Mouse (Mus musculus): ENCODE measurements at regions not wholly inside any gene's neighbourhood (a gene's known extent, or its start where the extent isn't known, plus 50 kb on each side); places are given as distances from the start of the nearest gene placed in this dataset.

GRCm38 (mm10) chr9:61315371-61316298 is 56.5 kb upstream of the Tle3 start:
- WGBS (ENCODE audit: insufficient replicate concordance) = 22% methylated on average over 17 of the region's 17 CpGs
- Histone ChIP-seq H3K27me3 (ENCODE audit: control insufficient read depth, insufficient read depth, low read length) (peaks cover 90% of the 10 kb centered on the region), H3K27ac (ENCODE audit: low read depth, low read length) (no peak overlapping the region), H3K4me3 (ENCODE audit: low read depth, low read length) (no peak overlapping the region), H3K9ac (ENCODE audit: low read depth, low read length) (no peak overlapping the region), H3K4me2 (no peak overlapping the region), H3K4me1 (ENCODE audit: control insufficient read depth, insufficient read depth, low read length) (peaks cover 15% of the 10 kb centered on the region), H3K36me3 (ENCODE audit: control insufficient read depth, insufficient read depth, low read length) (no peaks in the 10 kb centered on the region), H3K9me3 (replicated peaks; ENCODE audit: control insufficient read depth, low read length) (no peaks in the 10 kb centered on the region; the same call in 1 of the 2 replicates)
- no peak for ATAC-seq (replicated peaks; ENCODE audit: insufficient number of reproducible peaks, low FRiP score, low TSS enrichment)

DNA sequence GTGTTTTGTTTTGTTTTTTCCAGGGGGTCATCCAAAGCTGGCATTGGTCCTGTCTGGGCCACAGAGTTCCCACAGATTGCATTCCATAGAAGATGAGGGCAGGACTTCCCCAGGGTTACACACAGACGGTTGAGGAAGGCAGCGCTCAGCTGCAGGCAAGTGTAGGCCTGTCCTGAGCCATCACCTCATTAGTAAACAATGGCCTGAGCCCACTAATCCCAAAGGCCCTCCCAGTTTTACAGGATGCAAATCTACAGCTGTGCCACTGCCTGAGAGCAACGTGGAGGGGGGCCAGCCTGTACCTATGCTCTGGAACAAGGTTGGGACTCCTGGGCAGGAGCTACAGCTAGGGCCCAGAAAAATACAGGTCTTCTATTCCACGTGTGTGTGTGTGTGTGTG is 55.7 kb upstream of the Tle3 start:
- Histone ChIP-seq H3K4me2 (no peak overlapping the region), H3K4me3 (ENCODE audit: low read depth, low read length) (no peak overlapping the region), H3K36me3 (ENCODE audit: control insufficient read depth, insufficient read depth, low read length) (no peaks in the 10 kb centered on the region), H3K9ac (ENCODE audit: low read depth, low read length) (no peak overlapping the region), H3K4me1 (ENCODE audit: control insufficient read depth, insufficient read depth, low read length) (peaks cover 15% of the 10 kb centered on the region), H3K9me3 (replicated peaks; ENCODE audit: control insufficient read depth, low read length) (no peaks in the 10 kb centered on the region; the same call in 1 of the 2 replicates), H3K27ac (ENCODE audit: low read depth, low read length) (no peak overlapping the region), H3K27me3 (ENCODE audit: control insufficient read depth, insufficient read depth, low read length) (peaks cover 89% of the 10 kb centered on the region)
- no peak for ATAC-seq (replicated peaks; ENCODE audit: insufficient number of reproducible peaks, low FRiP score, low TSS enrichment)
- 43% methylated on average over 4 of the region's 4 CpGs for WGBS (ENCODE audit: insufficient replicate concordance)

GRCm38 (mm10) chr9:61319721-61320120 is 52.4 kb upstream of the Tle3 start:
- no peak overlapping the region for H3K4me3 ChIP-seq (ENCODE audit: low read depth, low read length)
- ATAC-seq (replicated peaks; ENCODE audit: insufficient number of reproducible peaks, low FRiP score, low TSS enrichment) = no peak
- H3K36me3 ChIP-seq (ENCODE audit: control insufficient read depth, insufficient read depth, low read length) = no peaks in the 10 kb centered on the region
- H3K27me3 ChIP-seq (ENCODE audit: control insufficient read depth, insufficient read depth, low read length) = peaks cover 88% of the 10 kb centered on the region
- H3K4me1 ChIP-seq (ENCODE audit: control insufficient read depth, insufficient read depth, low read length) = peaks cover 29% of the 10 kb centered on the region
- H3K27ac ChIP-seq (ENCODE audit: low read depth, low read length) = no peak overlapping the region
- no peak overlapping the region for H3K9ac ChIP-seq (ENCODE audit: low read depth, low read length)
- 59% methylated on average over 6 of the region's 6 CpGs for WGBS (ENCODE audit: insufficient replicate concordance)
- no peaks in the 10 kb centered on the region; the same call in 1 of the 2 replicates for H3K9me3 ChIP-seq (replicated peaks; ENCODE audit: control insufficient read depth, low read length)
- no peak overlapping the region for H3K4me2 ChIP-seq

DNA sequence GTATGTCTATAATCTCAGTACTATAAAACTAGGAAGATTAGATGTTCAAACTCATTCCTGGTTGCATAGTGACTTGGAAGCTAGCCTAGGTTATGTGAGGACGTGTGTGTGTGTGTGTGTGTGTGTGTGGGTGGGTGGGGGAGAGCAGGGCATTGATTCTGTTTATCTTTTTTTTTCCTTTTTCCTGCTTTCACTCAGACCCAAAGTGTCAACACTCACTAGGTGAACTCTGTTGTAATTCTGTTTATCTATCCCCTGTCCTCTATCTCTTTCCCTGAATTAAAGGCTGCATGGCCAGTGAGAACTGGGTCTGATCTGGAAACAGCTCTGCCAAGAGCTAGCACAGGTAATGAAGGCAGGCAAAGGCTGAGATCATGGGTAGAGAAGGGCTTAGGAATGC is 50.9 kb upstream of the Tle3 start:
- H3K27ac ChIP-seq (ENCODE audit: low read depth, low read length) = no peak overlapping the region
- 20% methylated on average over 1 of the region's 1 CpGs for WGBS (ENCODE audit: insufficient replicate concordance)
- H3K36me3 ChIP-seq (ENCODE audit: control insufficient read depth, insufficient read depth, low read length) = no peaks in the 10 kb centered on the region
- no peaks in the 10 kb centered on the region; the same call in 1 of the 2 replicates for H3K9me3 ChIP-seq (replicated peaks; ENCODE audit: control insufficient read depth, low read length)
- ATAC-seq (replicated peaks; ENCODE audit: insufficient number of reproducible peaks, low FRiP score, low TSS enrichment) = no peak
- H3K9ac ChIP-seq (ENCODE audit: low read depth, low read length) = no peak overlapping the region
- H3K4me2 ChIP-seq = no peak overlapping the region
- H3K27me3 ChIP-seq (ENCODE audit: control insufficient read depth, insufficient read depth, low read length) = peaks cover 89% of the 10 kb centered on the region
- no peak overlapping the region for H3K4me3 ChIP-seq (ENCODE audit: low read depth, low read length)
- peaks cover 29% of the 10 kb centered on the region for H3K4me1 ChIP-seq (ENCODE audit: control insufficient read depth, insufficient read depth, low read length)

DNA sequence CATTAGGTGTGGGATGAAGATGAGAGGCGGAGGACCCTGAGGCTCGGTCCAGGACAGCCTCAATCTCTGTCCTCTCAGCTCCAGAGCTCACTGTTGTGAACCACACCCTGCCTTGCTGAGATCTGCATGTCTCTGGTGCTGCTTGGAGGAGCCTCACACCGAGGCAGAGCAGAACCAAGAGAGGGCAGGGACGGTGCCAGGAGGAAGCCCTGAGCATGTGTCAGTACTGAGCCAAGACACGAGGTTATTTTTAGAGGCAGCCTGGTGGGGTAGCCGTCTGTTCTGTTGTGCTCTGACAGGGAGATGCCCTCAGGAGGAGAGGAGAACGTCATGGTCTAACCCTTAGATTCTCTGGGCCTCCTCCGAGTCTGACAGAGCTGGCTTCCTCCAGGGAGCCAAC is 50.3 kb upstream of the Tle3 start:
- 23% methylated on average over 8 of the region's 8 CpGs for WGBS (ENCODE audit: insufficient replicate concordance)
- peaks cover 89% of the 10 kb centered on the region for H3K27me3 ChIP-seq (ENCODE audit: control insufficient read depth, insufficient read depth, low read length)
- H3K36me3 ChIP-seq (ENCODE audit: control insufficient read depth, insufficient read depth, low read length) = no peaks in the 10 kb centered on the region
- no peak overlapping the region for H3K4me2 ChIP-seq
- no peak overlapping the region for H3K9ac ChIP-seq (ENCODE audit: low read depth, low read length)
- no peak overlapping the region for H3K27ac ChIP-seq (ENCODE audit: low read depth, low read length)
- H3K9me3 ChIP-seq (replicated peaks; ENCODE audit: control insufficient read depth, low read length) = no peaks in the 10 kb centered on the region; the same call in 1 of the 2 replicates
- peaks cover 34% of the 10 kb centered on the region for H3K4me1 ChIP-seq (ENCODE audit: control insufficient read depth, insufficient read depth, low read length)
- no peak overlapping the region for H3K4me3 ChIP-seq (ENCODE audit: low read depth, low read length)
- 0 out of 2 replicates have a peak, but pooled peaks have one; percentile 8 for ATAC-seq (replicated peaks; ENCODE audit: insufficient number of reproducible peaks, low FRiP score, low TSS enrichment)

GRCm38 (mm10) chr9:61322333-61322732 is 49.8 kb upstream of the Tle3 start:
- Histone ChIP-seq H3K9me3 (replicated peaks; ENCODE audit: control insufficient read depth, low read length) (no peaks in the 10 kb centered on the region; the same call in 1 of the 2 replicates), H3K36me3 (ENCODE audit: control insufficient read depth, insufficient read depth, low read length) (no peaks in the 10 kb centered on the region), H3K4me1 (ENCODE audit: control insufficient read depth, insufficient read depth, low read length) (peaks cover 35% of the 10 kb centered on the region), H3K4me2 (no peak overlapping the region), H3K9ac (ENCODE audit: low read depth, low read length) (no peak overlapping the region), H3K27ac (ENCODE audit: low read depth, low read length) (no peak overlapping the region), H3K4me3 (ENCODE audit: low read depth, low read length) (no peak overlapping the region), H3K27me3 (ENCODE audit: control insufficient read depth, insufficient read depth, low read length) (peaks cover 89% of the 10 kb centered on the region)
- 40% methylated on average over 11 of the region's 11 CpGs for whole genome bisulfite sequencing (ENCODE audit: insufficient replicate concordance)
- ATAC-seq (replicated peaks; ENCODE audit: insufficient number of reproducible peaks, low FRiP score, low TSS enrichment) = 0 out of 2 replicates have a peak, but pooled peaks have one; percentile 17

Measured in heart, embryonic 11.5 days (tissue).